Mouse (Mus musculus): Measurements from ENCODE around the gene Usp46.
"Not testable (repeated sequence)": the region's sequence is repeated elsewhere in the genome, so short reads cannot be mapped to it uniquely, and the experiment has no call there.

Gene Usp46

DNA sequence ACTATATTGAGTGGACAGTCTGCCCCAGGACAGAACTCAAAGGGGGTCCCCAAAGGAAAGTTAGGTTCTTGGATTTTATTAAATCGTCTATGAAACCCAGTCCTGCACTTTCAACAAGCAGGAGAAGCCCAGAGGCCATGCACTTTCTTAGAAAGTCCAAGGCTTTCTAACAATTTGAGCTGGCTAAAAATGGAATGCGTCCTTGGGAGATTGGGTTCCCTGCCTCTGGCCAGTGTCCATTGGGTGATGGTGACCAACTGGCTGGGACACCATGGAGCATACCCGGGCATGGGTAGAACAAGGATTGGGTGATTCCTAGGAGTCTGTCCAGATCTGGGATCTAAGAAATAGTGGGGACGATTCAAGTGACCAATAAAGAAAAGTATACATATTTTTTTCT, 47.7 kb downstream of the Usp46 start:
- no peak for DNase-seq

DNA sequence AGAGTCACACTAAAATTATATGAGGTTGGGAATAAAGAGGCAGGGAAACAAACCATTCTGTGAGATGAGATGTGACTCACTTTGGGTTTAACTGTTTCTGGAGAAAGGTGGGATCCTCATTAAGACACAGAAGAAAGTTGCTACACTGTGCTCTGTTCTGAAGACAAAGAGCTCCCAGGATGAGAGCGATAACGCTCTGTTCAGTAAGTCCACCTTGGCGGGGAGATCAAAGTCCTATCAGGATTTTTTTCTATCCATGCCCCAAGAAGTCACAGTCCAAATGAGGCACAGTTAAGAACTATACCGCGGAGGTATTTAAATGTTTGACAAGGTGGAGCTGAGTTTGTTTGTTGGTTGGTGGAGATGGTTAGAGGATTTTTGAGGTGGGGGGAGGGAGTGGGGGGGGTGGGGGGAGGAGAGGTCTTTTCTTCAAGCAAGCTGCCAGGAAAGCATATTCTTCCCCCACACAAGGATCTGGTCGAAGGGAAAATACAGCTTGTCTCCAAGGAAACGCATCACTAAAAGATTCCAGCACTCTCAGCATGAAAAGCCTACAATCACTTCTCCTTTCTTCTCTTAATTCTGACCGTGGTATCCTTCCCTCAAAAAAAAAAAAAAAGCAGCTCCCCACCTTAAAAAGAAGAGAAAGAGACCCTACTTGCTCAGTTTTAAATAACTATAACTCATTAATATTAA, 49.2 kb downstream of the Usp46 start:
- DNase-seq, result no peak

DNA sequence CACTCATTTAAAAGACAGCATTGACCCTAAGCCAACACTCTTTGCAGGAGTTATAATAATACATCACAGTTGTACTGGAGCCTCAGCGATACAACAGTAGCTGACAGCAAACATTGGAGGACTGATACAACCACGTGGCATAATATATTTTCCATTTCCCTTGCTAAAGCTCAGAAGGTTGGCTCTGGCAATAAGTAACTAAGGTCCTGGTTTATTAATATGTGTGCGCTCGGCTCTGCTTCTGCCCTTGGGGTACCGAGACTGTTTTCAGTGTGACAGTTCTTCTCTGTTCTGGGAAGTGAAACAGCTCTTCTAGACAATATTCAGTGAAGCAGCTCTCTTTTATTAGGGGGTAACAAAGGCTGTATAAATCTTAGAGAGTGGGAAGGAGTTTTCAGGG, 50.7 kb downstream of the Usp46 start:
- no peak for DNase-seq

DNA sequence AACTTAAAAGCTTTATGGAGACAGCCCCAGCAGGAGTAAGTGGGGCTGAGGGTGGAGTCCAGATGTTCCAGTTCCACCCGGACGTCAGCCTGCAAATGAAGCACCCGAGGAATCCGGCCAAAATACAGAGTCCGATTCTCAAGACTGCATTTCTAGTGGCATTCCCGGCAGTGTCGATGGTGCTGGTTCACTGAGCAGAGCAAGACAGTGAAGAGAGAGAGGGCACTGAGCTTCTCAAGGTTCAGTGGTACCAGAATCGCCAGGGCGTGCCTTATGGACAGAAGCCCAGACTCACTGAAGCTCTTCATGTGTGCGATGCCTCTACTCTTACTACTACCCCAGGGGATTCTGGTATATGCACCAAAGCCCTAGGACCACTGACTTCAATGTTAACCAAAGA, 56.6 kb downstream of the Usp46 start:
- no peak for DNase-seq

DNA sequence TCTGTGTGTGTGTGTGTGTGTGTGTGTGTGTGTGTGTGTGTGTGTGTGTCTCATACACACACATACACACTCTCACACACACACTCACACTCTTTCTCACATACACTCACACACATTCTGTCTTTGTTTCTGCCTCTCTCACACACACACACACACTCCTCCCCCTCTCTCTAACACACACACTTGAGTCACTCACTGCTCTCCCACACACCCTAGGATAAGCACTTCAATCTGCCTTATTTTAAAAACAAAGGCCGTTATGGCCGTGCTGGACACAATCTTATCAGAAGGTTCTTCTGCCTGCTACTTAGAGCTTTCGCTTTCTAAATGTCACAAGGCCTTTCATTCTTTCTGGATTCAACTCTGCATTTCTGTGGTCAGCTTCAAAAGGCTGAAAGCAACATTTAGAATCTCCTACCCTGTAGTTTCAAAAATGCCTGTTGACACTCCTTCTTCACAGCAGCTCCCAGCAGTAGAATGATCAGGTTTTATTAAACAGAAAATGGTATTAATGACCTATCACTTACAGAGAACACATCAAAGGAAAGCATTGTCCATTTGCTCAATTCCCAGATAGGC, 60.6 kb downstream of the Usp46 start:
- DNase-seq, result no peak

DNA sequence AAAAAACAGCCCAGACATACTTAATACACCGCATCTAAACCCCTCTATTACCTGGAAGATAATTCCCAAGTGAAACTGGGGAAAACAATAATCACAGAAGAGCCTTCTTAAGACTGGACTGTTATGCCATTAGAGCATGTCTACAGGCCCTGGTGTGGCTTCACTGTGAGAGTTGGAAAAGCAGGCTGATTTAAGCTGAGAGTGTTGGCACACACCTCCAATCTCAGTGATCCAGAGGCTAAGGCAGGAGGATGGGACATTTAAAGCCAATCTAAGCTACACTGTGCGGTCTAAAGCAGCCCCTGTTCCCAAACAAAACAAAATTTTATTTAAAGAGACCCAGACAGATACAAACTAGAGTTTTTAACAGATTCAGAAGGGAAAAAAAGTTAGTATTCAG, 62.3 kb downstream of the Usp46 start:
- DNase-seq, result no peak

DNA sequence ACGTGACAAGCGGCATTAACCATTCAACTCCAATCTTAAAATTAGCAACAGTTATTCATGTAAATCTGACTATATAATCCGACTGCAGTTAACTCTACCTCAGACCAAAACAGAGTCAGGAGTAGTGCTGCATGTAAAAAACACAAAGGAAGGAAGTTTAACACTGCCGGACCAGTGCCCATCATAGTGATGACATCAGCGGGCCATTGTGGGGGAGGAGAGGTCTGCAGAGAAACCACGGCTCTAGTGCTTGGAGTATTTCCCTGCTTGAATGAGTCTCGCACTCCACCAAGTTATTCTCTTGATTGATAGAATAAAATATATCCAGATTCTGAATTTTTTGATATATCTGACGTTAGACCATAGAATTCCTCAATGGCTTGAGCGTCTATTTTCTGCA, 66.5 kb downstream of the Usp46 start:
- DNase-seq, result no peak

DNA sequence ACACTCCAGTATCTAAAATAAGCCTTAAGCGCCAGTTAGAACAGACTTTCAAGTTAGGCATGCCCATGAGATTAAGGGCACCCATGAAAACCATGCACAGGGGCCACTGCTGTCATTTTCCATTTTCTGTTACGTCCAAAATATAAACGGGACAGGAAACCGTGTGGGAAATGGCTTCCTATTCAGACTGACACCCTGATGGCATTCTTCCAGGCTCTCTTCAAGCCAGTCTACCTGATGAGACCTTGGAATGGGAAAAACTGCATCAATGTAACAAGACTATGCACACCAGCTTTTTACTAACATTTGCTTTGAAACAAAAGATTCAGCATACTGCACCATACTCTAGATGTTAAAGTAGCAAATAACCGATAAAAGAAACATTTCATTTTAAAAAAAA, 69.3 kb downstream of the Usp46 start:
- DNase-seq, result no peak

DNA sequence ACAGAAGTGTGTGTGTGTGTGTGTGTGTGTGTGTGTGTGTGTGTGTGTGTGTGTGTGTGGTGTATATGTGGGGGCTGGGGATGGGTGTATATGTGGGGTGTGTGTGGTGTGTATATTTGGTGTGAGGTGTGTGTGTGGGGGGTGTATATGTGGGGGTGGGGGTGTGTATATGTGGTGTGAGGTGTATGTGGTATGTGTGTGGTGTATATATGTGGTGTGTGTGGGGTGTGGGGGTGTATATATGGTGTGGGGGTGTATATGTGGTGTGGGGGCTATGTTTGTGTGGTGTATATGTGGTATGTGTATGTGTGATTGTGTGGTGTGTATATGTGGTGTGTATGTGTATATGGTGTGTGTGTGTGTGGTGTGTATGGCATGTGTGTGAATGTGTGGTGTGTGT, 73.4 kb downstream of the Usp46 start:
- no peak for DNase-seq

DNA sequence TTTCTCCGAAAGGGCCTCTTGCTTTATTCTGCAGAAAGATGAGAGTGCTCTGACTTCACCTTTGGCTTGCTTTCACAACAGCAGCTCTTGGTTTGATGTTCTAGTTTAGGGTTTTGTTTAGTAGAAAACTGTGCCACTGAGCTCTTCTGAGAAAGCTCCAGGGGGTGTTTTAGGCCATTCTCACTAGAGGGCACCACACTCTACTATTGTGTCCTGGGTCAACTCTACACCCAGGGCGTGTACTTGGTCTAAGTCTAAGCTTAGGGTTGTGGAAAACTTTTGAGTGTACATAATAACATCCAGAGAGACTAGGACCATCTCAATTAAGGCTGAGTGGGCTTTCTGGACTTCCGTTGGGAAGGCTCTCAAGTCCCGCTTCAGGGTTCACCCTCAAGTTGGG, 74.7 kb downstream of the Usp46 start:
- DNase-seq, result peak; percentile 58

DNA sequence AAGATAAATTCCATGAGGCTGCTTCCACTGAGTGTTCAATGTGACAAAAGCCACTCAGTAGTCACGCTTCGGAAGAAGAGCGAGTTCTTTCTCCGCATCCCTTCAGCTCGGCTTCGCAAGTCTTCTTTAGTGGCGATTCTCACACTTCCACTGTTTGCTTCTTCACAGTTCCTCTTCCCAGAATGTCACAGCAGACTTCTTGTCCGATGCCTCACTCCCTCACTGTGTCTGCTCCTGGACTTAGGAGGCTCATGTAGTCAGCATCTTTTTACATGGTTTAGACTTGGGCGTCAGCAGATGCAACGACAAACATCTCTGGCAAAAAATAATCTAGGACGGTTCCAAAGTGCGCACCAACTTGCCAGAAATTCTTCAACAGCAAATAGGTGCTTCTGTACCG, 75.9 kb downstream of the Usp46 start:
- DNase-seq, result no peak

DNA sequence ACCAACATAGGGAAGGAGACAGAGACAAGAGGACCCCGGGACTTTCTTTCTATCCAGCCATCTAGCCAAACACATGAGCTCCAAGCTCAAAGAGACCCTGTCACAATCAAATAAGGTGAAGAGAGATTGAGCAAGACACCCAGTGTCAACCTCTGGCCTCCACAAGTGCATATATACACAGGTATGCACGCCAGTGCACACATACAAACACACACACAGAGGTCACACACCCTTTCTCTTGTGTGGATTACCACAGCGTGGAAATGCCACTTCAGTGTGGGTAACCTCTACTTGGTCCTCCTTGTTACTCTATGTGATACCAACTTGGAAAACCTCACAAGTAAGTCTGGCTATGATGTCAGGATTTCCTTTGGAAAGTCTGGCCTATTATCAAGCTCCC, 78.7 kb downstream of the Usp46 start:
- no peak for DNase-seq

DNA sequence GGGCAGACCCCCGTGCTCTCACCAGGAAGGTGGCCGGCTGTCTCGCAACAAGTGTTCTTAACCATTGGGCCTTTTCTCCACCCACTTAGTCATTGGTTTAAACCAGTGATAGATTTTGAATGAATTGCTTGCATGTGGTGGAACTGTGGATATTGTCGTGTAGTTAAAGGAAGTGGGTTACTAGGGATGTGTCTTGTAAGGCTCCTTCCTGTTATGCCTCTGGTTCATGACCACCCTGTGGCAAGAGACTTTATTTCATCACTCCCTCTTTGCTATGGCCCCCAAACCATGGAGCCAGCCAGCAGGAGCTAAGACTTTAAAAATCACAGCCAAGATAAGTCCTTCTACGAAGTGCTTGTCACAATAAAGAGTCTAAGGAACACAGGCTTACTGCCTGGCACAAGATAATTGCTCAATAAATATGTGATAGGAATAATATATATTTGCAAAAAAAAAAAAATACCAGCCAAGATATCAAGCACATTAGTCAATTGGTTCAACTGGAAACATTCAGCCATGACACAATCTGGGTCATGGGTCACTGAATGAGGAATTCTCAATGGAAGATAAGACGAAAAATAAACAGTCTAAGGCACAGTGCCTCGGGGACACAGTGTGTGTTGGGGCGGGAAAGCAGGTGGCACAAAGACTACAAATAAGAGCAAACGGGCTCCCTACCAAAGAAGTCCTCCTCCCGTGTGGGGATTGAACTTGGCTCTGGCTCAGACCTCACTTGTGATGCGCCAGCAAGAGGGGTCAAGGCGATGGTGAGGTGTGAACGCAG, 80.3 kb downstream of the Usp46 start:
- no peak for DNase-seq

DNA sequence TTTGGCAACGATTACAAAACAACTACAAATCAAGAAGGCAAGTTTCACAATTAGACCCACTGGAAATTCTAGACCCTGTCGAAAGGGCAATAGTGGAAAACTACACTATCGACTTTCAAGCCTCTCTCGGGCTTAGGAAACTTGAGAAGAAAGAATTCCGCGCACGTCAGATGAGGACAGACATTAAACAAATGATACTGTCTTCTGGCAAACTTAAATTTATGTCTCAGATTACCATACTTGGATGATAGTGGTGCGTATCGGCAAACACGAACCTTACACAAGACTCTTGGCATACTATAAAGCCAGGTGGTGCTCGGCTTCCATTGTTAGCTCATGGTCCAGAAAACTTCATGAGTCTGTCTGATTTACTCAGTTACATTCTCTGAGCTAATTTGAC, 90.8 kb downstream of the Usp46 start:
- DNase-seq, result no peak

DNA sequence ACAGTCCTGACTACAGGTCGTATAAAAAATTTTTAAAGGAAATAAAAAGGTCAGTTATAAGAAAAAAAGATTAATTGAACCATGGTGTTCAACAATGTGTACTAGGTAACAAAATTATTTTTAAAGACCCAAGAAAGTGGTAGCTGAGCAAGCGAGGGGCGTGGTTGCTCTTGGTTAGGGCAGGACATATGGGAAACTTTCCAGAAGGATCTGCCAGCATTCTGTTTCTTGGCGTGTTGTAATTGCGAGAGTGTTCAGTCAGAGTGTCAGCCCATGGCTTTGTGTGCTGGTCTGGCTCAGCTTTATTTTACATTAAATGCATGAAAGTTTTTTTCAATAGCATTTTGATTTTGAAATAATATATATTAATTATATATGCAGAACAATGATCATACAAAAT, 96.5 kb downstream of the Usp46 start:
- DNase-seq, result no peak

DNA sequence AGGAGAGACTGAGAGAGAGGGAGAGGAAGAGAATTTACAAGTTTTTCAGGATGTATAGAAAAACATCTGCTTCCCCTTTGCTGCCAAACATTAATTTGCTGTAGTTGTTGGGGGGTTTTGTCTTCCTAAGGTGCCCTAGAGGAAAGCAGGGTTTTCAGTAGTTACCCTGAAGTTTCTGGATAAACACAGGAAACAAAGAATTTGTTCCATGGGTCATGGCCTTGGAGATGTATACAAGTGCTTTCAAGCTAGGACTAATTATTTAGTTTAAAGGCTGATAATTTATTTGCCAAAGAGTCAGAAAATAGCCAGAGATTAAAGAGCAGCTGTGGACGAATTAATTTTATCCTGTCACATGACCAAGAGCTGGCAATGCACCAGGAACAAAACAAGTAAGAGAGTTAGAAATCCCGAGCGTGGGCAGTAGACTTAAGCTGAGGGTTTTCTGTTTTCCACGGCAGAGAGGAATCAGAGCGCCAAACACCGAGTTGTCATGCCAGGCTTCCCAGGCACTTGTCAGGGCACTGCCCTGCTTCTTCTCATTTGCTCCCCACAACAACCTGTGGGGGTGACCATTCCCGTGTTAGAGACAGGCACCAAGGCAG, 98.1 kb downstream of the Usp46 start:
- DNase-seq, result no peak

DNA sequence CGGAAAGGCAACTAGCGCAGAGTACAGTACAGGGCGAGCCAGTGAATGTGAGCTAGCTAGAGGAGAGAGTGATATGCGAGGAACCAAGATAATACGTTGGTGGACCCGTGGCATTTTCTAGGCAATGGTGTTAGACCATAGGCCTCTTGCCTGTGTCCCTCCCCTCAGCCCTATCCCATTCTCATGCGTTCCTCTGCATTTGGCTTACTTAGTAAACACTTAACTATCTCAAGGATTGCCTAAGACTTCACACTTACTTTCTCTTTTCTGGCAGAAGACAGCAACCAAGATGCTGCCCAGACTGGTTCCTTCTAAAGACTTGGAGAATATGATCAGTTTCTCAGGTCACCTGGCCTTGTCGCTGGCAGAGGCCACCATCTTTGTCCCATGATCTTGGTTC, 98.9 kb downstream of the Usp46 start:
- no peak for DNase-seq

DNA sequence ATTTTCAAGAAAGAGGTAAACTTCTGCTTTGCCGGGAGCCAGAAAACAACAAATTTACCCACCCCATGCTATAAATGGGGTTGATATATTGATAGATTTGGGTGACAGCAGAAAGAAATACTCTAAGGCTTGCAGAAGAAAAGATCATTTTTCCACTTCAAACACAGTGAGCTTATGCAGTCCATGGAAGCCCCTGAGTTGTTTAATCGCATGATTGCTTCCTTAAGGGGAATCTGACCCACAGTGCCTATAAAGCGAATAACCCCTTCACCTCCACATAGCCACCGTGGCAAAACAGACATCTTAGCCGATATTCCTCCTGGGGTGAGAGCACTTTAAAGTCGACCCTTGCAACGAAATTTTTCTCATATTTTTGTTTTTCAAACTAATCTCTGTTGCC, 108.5 kb downstream of the Usp46 start:
- no peak for DNase-seq

DNA sequence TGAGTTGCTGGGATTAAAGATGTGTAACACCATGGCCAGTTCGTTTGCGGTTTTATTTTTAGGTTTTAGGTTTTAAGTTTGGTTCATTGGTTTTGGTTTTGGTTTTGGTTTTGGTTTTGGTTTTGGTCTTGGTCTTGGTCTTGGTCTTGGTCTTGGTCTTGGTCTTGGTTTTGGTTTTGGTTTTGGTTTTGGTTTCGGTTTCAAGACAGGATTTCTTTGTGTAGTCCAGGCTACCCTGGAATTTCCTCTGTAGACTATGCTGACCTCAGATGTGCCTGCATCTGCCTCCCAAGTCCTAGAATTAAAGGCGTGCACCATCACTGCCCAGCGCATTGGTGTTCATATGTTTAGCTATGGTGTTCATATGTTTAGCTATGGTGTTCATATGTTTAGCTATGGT, 109.6 kb downstream of the Usp46 start:
- not testable (repeated sequence) for DNase-seq

DNA sequence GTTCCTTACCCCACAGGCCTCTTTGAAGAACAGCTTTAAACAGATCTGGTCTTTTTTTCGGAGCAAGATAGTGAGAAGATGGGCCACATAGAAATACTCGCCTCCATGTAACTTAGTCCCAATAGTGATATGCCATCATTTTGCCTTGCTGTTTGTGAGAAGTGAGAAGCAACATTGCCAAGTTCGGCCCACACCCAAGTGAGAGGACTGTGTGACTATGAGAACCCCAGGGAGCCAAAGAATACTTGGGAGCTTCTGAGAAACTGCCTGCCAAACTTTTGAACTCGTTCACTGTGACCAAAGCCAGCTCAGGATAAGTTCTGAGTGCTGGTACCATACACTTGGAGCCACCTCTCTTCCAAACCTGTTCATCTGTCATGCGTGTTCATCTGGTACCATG, 110.1 kb downstream of the Usp46 start:
- DNase-seq, result no peak

DNA sequence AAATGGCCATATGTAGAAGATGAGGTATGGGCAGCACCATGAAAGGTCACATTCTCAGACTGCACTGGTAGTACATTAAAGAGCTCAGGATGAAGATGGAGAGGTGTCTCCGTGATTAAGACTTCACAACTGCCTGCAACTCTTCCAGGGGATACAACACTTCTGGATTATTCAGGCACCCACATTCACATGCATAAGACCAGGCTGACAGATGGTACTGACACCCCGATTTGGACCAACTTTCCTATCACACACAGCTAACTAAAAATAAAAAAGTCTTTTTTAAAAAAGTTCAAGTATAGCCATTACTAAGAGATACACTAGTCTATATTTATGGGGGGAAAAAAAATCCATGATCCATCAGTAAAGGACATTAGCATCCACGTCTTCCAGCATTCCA, 112.5 kb downstream of the Usp46 start:
- no peak for DNase-seq

DNA sequence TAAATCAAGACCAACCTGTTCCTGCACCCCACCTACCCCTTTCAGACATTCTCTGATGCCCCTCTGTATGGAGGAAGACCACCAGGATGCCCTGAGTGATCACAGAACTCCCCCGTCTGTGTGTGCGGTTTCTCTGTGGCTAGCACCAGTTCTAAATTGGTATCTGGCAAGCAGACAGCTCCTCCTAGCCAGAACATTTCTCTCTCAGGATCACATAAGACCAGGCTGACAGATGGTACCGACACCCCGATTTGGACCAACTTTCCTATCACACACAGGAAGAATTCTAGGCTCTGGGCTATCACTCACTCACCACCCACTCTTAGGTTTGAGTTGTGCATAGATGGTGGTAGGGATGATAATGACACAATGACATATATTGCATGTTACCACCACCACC, 113.2 kb downstream of the Usp46 start:
- DNase-seq, result peak; percentile 71

DNA sequence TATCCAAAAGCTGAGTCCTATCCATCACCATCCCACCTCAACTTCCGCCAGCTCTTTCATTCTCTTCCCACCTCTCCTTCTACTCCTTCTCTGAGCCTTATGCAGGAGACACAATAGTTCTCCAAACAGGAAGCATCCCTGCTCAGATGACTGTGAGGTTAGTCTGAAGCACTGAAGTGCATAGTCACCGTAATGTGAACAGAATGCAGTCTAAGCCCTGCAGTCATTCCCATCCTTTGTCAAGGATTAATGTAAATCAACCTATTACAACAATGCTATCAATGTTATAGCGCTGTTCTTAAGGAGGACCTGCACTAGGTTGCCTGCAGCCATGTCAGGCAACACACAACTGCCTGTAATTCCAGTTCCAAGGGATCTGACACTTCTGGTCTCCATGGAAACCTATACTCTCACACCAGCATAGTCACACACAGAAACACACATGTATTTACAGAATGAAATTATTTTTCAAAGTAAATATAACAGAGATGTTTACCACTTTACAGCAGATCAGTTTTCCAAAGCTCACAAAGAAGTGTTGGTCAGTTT, 115.1 kb downstream of the Usp46 start:
- DNase-seq, result no peak

DNA sequence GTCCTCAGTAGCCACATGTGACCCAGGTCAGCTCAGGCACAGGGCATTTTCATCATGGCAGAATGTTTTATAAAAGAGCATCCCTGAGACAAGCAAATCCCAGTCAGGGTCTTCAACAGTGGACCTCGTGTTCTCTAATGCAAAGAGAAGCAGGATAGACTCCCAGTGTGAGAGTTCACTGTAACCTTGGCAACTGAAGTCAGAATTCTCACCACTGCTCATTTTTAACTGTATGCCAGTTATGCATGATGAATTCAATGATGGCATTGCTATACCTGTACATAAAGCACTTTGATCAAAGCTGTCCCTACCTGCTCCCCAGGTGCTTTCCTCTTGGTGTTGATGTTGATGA, 116.6 kb downstream of the Usp46 start:
- DNase-seq, result no peak

Data from cerebellum, adult 9-10 months (tissue).